Mouse (Mus musculus) gastrocnemius, postnatal 36 days (tissue): ENCODE results near the gene Selenop. TPM values are rescaled to one million over a fixed set of nuclear protein-coding genes. Genes with fewer than 3 reads are reported as not detected.
"Not testable (repeated sequence)": the region's sequence is repeated elsewhere in the genome, so short reads cannot be mapped to it uniquely, and the experiment has no call there.

ENCODE experiments used
- DNase-seq, 2 experiments: peaks; one replicate each; pipeline ENCODE4 v3.0.0; 2022
- intact Hi-C: fragments of 180-260 bp; cut with DNase I; formaldehyde crosslinking; loops from one replicate; pipeline ENCODE4 v1.15.1; 2025
- long read RNA-seq, 2 experiments: library from polyadenylated mRNA; stranded (forward); transcript quantifications; one replicate each; pipeline ENCODE4 v2.0.0; 2021
- total RNA-seq, 2 experiments: library from RNA; stranded (reverse); gene quantifications; 2 replicates each; pipeline ENCODE4 v1.2.3; 2021

The Selenop gene
- 100 to 1,000 TPM; 109 to 124 TPM for total RNA-seq
- long read RNA-seq, experiment 1, transcript Selenop-203 (5 exons, 2,085 nt), result major isoform, 72 of 79 reads
- long read RNA-seq, experiment 1, partial matches to known transcripts, result 4 of 79 reads
- long read RNA-seq, experiment 1, other reads (novel, unspliced or antisense), result 2 of 79 reads
- long read RNA-seq, experiment 2, transcript Selenop-203 (5 exons, 2,085 nt), result major isoform, 74 of 87 reads
- long read RNA-seq, experiment 2, partial matches to known transcripts, result 12 of 87 reads
- long read RNA-seq, experiment 2, other reads (novel, unspliced or antisense), result 1 of 87 reads

DNA sequence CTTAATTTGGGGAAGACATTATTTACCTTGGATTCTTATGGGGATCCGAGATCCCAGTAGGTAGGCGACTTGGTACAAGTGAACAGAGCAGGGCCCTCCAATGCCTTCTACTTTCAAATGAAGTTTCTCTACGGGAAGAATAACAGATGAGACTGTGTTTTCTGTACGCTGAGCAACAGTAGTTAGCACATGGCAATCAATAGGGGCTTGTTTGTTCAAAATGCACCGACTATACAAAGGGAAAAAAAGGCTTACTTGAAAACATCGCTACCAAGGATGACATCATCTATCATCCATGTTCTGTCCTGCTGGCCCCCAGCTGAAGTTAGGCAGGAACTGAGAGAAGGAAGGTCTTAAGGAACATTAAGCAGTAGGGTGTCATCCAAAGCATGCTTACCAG, at the start of gene Selenop:
Gene Selenop (plus strand): TSS at position 301 of the 400 bp plus-strand sequence.
- no peak for DNase-seq
- intact Hi-C loops, result no loop called here

DNA sequence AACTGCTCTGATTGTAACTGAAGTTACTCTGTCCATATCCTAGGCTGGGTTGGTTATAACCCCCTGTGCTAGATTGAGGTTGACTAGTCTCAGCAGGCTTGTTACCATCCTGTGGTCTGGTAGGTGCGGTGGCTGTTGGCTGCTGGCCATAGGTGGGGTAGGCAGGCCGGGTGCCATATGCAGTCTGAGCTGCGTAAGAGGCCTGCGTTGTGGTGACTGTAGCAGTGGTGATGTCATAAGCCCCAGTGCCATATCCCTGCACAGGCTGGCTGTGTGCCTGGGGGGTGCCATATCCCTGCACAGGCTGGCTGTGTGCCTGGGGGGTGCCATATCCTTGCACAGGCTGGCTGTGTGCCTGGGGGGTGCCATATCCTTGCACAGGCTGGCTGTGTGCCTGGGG, 49.7 kb upstream of the Selenop start:
- intact Hi-C loops, DNase-seq: not testable (repeated sequence)

- DNase-seq, result no peak
- intact Hi-C loops, result no loop called here
These were observed 45.4 kb upstream of the Selenop start for GRCm38 (mm10) chr15:3222803-3223437.

- intact Hi-C loops, result loop anchor here (5.0 kb wide), 1 partner anchor 46 kb away; no protein-coding TSS in a partner anchor
- no peak for DNase-seq
These were observed 41.8 kb upstream of the Selenop start for GRCm38 (mm10) chr15:3226573-3226972.

GRCm38 (mm10) chr15:3228185-3228584, 40.2 kb upstream of the Selenop start:
- intact Hi-C loops, result loop anchor here (5.0 kb wide), 1 partner anchor 44 kb away; no protein-coding TSS in a partner anchor
- no peak for DNase-seq

DNA sequence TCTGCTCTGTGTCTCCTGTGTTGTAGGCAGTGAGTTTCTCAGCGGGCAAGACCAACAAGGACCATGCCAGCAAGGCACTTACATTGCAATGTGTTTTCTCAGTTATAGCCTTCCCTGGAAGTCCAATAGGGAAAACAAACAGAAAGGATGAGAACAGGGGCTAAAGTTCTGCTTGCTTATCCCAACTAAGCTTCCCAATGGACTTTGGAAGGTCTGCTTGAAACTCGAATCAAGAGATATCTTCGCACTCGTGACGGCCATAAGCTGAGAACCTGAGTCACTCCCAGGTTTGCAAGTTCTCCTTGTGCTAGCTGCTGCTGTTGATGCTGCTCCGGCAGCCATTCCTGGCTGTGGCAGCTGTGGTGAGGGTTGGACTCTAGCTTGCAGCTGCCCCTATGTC, 39.4 kb upstream of the Selenop start:
- DNase-seq, result no peak
- intact Hi-C loops, result loop anchor here (5.0 kb wide), 1 partner anchor 43 kb away; no protein-coding TSS in a partner anchor

GRCm38 (mm10) chr15:3231004-3231403, 37.3 kb upstream of the Selenop start:
- intact Hi-C loops, result no loop called here
- no peak for DNase-seq

DNA sequence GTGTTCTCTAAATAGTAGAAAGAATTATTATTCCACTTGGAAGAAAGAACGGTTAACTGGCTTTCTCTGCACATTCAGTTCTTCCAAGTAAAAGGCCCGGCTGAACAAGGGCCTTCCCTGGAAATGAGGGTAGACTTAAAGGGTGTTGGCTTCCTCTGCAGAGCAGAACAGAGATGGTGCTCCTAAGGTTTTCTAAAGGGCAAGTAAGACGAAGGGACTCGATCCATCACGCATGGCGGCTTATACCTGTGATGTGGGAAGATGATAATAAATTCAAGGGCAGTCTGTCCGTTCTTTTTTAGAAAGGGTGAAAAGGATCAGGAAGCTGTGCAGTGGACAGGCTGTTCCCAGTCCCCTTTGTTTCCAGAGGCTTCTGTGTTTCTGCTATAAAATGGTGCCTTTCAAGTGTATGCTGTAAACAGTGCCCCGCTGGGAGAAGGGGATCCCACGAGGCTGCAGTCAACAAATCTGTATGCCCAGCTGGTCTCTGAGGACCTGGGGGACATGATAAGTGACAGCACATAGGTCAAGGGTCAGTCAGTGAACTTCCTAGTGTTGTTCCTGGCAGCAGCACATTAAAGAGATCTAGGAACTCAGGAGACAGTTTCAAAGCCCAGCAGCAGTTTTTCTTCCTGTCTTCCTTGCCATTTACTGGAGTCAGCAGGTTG, 36.0 kb upstream of the Selenop start:
- intact Hi-C loops, result no loop called here

DNA sequence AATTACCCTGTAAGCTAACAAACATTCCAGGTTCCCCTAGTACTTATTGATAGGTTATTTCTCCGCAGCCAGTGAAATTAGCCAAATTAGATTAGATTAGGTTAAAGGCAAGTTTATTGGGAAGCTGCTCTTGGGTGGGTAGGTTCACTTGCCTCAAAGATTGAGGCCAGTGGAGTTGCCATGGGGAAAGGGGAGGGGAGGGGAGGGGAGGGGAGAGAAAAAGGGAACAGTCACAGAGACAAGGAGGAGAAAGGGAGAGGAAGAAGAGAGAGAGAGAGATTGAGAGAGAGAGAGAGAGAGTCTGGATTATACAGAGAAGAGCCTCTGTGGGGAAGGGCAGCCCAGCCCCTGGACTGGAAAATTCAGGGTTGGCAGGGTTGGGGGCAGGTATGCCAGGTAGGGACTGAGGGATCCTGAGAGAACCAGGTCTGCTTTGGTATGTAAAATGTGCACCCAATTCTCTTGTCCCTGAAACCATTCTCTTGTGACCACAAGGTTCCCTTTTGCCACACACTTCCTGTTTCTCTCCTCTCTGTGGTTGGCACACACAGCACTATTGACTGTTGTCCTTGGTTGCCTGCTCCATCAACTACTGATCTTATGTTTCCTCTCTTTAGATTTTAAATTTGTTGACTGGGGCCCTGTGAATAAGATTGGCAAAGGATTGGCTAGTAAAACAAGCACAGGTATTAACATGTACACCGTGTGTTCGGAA, 34.4 kb upstream of the Selenop start:
- intact Hi-C loops, result no loop called here
- no peak for DNase-seq

More for the DNA sequence above, 36.0 kb upstream of the Selenop start:
- no peak for DNase-seq

DNA sequence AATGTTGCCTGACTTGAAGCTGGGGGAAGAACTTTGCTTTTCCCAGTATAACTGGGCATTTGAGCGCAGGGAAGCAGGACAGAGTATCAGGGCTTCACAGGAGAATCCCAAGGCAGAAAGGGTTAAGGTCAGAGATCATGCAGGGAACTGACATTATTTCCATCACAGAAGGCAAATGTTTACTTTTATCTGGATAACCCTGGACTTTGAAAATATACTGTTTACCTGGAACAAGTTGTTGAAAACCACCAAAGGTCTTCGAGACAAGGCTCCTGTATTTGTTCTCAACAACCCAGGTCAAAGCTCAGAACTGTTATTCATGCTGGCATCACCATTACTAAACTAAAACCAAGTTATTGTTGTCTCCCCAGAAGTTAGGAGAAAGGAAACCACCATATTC, 32.0 kb upstream of the Selenop start:
- DNase-seq, result no peak
- intact Hi-C loops, result no loop called here

DNA sequence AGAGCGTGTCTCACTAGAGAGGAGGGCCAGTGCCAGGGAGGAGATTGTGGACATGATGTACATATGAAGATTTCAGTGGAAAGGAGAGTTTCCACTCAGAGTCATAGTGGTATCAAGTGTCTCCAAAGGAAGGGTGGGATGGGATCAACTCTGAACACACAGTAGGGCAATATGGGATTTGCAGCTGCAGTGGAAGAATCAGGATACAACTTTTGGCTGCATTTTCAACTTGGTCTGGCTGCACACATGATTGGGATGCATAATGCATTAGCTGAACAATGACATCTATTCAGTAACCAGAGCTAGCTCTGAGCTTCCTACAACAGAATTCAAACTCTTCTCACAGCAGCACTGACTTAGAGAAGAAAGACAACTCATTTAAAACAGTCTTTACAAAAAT, 30.4 kb upstream of the Selenop start:
- intact Hi-C loops, result no loop called here
- DNase-seq, result no peak

GRCm38 (mm10) chr15:3245036-3245435, 23.3 kb upstream of the Selenop start:
- intact Hi-C loops, DNase-seq: not testable (repeated sequence)

DNA sequence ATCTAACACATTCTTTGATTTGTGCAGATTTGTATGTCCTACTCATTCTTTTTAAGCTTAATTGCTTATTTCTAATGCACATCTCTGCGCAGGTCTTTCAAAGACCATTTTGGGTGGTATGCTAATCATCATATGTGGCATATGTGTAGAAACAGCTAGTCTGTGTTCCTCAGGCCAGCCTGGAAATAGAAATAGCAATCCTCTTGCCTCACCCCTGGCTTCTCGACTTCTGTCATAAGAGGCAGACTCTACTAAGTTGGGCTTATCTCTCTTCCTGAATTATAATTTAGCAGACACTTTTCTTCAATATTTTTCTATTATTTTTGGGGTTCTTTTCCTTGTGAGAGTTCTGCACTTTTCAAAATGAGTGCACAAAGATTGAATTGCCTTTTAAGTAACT, 17.7 kb upstream of the Selenop start:
- intact Hi-C loops, result no loop called here
- no peak for DNase-seq

DNA sequence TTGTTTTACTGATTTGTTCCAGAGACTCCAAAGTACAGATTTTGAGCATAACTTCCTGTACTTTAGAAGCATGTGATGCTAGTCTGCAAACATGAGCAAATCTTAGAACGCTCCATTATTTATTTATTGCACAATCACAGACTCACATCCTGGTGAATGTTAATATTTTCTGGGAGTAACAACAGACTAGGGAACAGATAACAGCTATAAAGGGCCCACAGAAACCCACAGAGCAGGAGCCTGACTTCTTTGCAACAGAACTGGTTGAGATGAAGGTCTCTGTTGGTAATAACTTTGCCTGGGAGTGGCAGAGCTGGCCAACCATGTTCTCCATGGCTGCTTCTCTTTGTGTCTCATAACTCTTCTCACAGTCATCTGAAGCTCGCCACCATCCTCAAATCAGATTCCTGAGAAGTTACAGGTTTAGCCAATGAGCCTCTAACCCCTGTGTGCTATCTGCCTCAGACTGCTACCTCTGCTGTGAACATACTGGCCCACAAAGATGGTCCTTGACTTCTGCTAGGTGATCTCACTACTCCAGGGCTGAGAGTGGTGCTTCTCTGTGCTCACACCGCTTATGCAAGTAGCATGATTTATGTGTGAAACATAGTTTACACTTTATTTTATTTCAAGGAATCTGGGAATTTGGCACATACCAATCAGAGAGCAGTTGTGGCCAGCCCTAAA, 17.2 kb upstream of the Selenop start:
- no peak for DNase-seq
- intact Hi-C loops, result no loop called here

DNA sequence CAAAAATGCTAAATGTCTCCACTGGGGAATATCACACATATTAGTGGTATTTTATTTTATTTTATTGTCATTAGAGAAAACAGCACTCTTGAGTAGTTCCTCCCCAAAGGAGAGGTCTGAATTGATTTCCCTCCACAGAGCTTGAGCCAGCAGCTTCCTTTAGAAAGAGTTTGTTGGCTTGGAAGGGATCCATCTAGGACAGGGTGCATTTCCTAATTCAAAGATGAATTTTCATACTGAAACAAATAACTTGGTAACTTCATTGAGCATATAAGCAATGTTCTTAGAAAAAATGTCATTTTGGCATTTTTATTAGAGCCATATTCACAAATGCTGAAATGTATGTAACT, 16.7 kb upstream of the Selenop start:
- intact Hi-C loops, result no loop called here
- DNase-seq, result no peak

DNA sequence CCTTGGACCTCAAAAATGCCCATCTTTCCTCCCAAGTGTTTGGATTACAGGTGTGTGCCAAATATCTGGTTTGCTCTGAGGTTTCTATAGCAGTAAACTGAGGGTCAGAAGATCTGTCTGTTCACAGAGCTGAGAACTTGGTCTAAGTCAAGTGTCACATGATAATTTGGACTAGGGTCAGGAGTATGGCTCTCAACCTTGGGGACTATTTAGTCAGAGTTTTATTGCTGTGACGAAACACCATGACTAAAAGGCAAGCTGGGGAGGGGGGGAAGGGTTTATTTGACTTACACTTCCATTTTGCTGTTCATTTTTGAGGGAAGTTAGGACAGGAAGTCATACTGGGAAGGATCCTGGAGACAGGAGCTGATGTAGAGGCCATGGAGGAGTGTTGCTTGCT, 9.3 kb upstream of the Selenop start:
- no peak for DNase-seq
- intact Hi-C loops, result no loop called here

DNA sequence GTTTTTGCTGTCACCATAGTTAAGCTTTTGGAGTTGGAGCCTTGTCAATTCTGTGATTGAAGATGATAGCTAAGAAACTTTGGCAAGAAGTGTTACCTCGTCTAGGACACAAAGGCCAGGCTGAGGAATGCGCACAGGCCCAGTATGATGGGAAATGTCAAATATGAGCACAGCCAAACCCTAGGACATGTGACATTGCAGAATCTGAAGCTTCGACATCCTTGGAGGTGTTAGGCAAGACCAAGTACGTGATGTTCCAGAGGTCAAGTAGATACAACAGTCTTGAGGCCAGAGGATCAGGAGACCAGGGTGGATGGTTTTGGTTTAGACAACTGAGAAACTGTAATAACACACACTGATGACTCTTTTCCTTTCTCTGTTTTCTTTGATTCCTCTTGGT, 8.0 kb upstream of the Selenop start:
- DNase-seq, result no peak
- intact Hi-C loops, result no loop called here

GRCm38 (mm10) chr15:3262883-3263282, 5.5 kb upstream of the Selenop start:
- intact Hi-C loops, result no loop called here
- no peak for DNase-seq

GRCm38 (mm10) chr15:3264293-3264692, 4.1 kb upstream of the Selenop start:
- intact Hi-C loops, result no loop called here
- DNase-seq, result no peak

DNA sequence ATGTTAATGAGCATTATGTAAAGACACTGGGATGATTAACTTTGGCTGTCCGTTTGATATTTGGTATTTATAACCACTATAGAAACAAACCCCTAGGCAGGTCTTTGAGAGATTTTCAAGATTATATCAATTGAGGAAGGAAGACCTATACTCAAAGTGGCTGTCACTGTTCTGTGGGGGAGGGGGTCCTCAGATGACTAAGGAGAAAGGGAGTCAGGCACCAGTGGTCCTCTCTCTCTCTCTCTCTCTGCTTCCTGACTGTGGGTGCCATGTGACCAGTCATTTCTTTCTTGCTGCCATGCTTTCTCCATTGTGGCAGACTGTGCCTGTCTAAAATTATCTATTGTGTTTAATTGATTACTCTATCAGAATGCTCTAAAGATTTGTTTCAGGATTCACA, 3.5 kb upstream of the Selenop start:
- DNase-seq, result no peak
- intact Hi-C loops, result no loop called here

DNA sequence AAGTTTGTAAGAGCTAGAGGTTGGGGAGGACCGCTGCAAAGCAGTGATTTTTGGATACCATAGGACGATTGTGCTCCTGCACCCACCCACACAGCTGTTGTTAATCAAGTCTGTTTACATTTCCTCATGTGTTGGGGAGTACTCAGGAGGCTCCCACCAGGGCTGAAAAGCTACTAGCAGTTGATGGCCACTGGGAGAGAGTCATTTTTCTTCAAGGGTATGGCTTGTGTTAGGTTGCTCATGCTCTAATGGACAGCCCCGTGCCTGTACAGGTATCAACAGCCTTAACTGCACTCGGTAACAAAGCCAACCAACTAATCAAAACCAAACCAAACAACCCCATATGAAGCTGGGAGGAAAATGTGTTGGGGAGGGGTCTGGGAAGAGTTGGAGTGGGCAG, 1.1 kb downstream of the Selenop start:
- intact Hi-C loops, result no loop called here
- no peak for DNase-seq
